Mouse (Mus musculus) bone marrow, adult 2 months (tissue): Measurements from ENCODE around the gene Sept9. TPM values are rescaled to one million over a fixed set of nuclear protein-coding genes. Genes with fewer than 3 reads are reported as not detected.

Source experiments
- H3K27ac ChIP-seq: fragments of 200-500 bp; 2 replicates; pipeline ENCODE4 v1.5.1; 2012; ENCODE audit warnings: low read depth, mild to moderate bottlenecking, control low read depth, inconsistent platforms, low read length; ENCODE audit not compliant: control insufficient read depth, poor library complexity, insufficient read depth
- H3K4me1 ChIP-seq: fragments of 200-500 bp; 2 replicates; pipeline ENCODE4 v1.6.1; 2011; ENCODE audit warnings: low read length; ENCODE audit not compliant: control insufficient read depth, insufficient read depth
- H3K4me3 ChIP-seq: fragments of 200-500 bp; replicated peaks from 2 replicates; pipeline ENCODE3; 2011; ENCODE audit warnings: mild to moderate bottlenecking, low read depth, low read length, control low read depth; ENCODE audit not compliant: control insufficient read depth
- CTCF ChIP-seq: fragments of 200-500 bp; IDR thresholded peaks from 2 replicates; pipeline ENCODE4 v1.5.1; 2011; ENCODE audit warnings: low read length, control low read depth; ENCODE audit not compliant: control insufficient read depth, insufficient read depth
- POLR2A ChIP-seq: fragments of 200-500 bp; IDR thresholded peaks from 2 replicates; pipeline ENCODE4 v1.6.1; 2011; ENCODE audit warnings: low read depth, mild to moderate bottlenecking, control low read depth, low read length, borderline replicate concordance; ENCODE audit not compliant: control insufficient read depth
- WGBS: fragments of 180-500 bp; shearing (Covaris S2); methylation state at CpG from one replicate; pipeline ENCODE4 v1.1.7; 2018; 5-methylcytosine and 5-hydroxymethylcytosine counted together
- polyA plus RNA-seq: library from polyadenylated mRNA; stranded (reverse); fragments of >200 nt; gene quantifications from 2 replicates; pipeline ENCODE4 v1.2.4, GENCODE M21; 2011; ENCODE audit warnings: low replicate concordance; ENCODE audit not compliant: missing spikeins, insufficient read depth, insufficient read length

Gene Sept9
- polyA plus RNA-seq, 1 experiment = 51.6 TPM

DNA sequence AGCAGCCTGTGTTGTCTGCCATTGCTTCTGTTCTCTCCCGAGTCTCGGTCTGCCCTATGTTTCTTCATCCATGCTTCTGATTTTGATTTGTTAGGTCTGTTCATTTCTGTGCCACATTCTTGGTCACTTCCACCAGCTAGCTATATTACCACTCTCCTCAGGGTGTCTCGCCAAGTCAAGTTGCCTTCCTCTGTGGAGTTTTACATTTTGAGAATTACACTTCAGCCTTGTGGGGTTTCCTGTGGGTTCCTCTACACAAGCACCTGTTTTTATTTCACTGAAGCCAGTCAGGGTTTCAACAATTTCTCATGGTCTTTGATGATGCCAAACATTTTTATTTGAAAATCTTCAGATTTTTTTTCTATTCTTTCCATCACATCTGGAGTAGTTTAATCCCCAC, 16.7 kb upstream of the Sept9 start:
- Histone ChIP-seq H3K27ac (no peak overlapping the region), H3K4me3 (no peak overlapping the region), H3K4me1 (no peaks in the 10 kb centered on the region)
- 81% methylated on average over 3 of the region's 3 CpGs for WGBS
- TF ChIP-seq CTCF = no peak
- no peak for TF ChIP-seq POLR2A

DNA sequence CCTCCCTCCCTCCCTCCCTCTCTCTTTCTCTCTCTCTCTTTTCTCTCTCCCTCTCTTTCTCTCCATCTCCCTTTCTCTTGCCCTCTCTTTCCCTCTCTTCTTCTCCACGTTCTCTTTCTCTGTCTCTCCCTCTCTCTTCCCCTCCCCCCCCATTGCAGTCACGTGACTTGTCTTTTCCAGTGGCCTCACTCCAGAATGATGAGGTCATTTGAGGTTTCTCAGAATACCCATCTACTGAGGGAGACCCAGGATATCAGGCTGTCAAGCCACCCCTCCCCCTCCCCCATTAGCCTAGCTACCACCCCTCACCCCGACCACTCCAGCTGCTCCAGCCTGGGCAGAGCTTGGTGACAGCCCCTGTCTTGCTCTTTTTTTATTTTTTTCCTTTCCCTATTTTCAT, 16.2 kb upstream of the Sept9 start:
- TF ChIP-seq CTCF (no peak), POLR2A (no peak)
- no peak overlapping the region for H3K27ac ChIP-seq
- 72% methylated on average over 3 of the region's 3 CpGs for WGBS

DNA sequence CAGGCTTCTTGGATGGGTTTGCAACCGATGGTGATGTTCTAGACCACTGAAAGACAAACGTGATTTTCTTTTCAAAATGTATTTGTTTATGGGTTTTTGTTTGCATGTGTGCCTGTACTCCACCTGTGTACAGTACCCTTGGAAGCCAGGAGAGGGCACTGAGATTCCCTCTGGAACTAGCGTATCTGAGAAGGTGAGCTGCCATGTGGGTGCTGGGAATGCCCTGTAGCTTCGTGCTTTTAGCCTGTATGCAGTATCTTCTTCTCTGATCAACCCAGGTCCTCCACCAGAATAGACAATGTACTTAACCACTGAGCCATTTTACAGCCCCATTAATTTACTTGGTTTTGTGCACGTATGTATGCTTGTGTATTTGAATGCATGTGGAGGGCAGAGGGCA, 15.6 kb upstream of the Sept9 start:
- Histone ChIP-seq H3K27ac (no peak overlapping the region), H3K4me3 (no peak overlapping the region), H3K4me1 (no peaks in the 10 kb centered on the region)
- WGBS = 85% methylated on average over 5 of the region's 5 CpGs
- no peak for TF ChIP-seq POLR2A
- TF ChIP-seq CTCF = no peak

More for the DNA sequence above, 16.2 kb upstream of the Sept9 start:
- Histone ChIP-seq H3K4me1 (no peaks in the 10 kb centered on the region), H3K4me3 (no peak overlapping the region)

DNA sequence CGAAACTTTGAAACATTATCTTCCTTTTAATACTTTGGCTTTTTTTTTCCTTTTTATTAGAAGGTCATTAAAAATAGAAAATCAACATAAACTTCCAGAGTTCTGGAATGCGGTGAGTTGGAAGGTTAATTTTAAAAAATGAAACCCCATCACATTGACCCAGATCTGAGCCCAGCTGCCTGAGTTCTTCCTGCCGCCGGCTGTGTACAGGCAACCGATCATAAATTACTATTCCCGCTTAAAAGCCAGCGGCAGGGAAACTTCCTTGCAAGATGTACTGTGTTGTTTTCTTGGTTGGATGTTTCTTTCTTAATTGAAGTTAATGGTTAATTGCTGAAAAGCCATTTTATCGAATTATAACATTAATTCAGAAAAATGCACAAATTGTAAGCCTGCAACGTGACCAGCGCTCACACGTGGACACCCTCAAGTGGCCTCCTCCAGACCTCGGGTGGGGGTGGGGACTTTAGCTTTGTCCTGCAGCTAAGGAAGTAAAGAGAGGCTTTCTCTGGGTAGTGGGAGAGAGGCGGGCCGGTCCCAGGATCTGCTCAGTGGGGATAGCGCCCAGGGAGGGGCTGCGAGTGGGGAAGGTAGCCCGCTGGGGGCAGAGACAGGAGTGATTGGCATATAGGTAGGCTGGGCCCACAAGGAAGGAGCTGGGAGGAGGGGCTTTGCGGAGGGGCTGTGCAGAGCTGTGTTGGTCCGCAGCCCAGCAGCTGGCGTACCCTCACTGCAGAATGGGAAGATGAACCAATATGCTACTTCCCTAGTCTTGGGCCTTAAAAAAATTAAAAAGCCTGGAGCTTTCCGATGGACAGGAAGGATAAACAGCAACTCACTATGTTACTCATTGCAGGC, 14.2 kb upstream of the Sept9 start:
- Histone ChIP-seq H3K4me1 (no peaks in the 10 kb centered on the region), H3K4me3 (no peak overlapping the region), H3K27ac (no peak overlapping the region)
- TF ChIP-seq CTCF (no peak), POLR2A (no peak)
- WGBS = 45% methylated on average over 21 of the region's 21 CpGs

DNA sequence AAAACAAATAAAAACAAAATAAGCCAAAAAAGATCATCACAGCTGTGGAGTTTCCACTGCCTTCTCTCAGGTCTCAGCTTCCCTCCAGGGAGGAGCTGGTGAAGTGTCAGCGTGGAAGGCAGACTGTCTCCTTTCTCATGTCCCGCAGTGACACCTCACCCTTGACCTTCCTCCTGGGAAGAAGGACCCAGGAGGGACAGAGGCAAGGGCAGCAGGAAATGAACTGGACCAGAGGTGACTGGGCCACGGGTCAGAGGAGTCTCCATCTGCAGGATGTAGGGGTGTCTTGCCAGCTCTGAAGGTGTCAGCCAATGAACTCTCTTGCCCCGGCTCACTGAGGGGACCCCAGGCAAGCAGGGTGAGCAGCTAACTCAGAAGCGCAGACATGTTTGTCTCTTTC, 7.9 kb upstream of the Sept9 start:
- no peak for TF ChIP-seq POLR2A
- TF ChIP-seq CTCF = no peak
- no peaks in the 10 kb centered on the region for H3K4me1 ChIP-seq
- H3K27ac ChIP-seq = no peak overlapping the region
- WGBS = 76% methylated on average over 5 of the region's 5 CpGs
- H3K4me3 ChIP-seq = no peak overlapping the region

DNA sequence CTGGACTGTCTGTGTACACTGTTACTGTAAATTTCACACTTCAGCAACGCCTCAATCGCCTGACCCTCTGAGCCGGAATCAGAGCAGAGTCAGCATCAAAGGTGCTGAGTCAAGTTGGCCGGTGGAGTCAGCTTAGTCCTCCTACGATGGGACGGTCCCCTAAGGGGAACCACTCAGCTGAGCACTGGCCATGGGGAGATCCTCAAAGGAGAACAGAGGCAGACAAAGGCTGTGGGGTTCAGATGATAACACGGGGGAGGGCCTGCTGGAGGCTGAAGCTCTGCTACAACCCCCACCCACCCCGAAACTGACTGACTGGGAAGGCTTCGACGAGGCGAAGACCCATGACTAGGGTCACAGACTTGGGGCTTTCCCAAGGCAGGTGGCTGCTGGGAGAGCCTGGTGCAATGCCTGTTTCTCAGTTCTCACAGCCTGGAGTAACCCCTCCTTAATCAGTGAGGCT, 5.0 kb upstream of the Sept9 start:
- H3K27ac ChIP-seq = no peak overlapping the region
- TF ChIP-seq CTCF (no peak), POLR2A (no peak)
- 38% methylated on average over 11 of the region's 11 CpGs for WGBS

DNA sequence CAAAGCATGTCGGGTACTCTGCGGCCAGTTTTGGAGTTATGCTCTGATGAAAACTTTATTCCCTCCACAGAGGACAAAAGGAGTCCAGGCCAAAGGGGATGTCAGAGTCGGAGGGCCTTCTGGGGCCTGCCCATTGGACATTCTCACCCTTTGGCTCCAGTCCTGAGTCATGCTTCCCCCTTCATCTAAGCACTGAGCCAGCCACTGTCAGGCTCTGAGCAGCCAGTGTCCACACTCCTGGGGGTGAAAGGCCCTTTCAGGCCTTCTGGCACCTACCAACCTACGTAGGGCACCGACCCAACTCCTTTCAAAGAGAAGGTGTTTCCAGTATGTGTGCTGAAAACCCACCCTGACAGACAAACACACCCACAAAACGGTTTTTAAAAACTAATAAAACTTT, 3.8 kb upstream of the Sept9 start:
- 73% methylated on average over 6 of the region's 6 CpGs for WGBS
- H3K4me1 ChIP-seq = peaks cover 2% of the 10 kb centered on the region
- no peak overlapping the region for H3K27ac ChIP-seq
- H3K4me3 ChIP-seq = no peak overlapping the region
- TF ChIP-seq CTCF = no peak
- no peak for TF ChIP-seq POLR2A

More for the DNA sequence above, 5.0 kb upstream of the Sept9 start:
- Histone ChIP-seq H3K4me1 (peaks cover 2% of the 10 kb centered on the region), H3K4me3 (no peak overlapping the region)

DNA sequence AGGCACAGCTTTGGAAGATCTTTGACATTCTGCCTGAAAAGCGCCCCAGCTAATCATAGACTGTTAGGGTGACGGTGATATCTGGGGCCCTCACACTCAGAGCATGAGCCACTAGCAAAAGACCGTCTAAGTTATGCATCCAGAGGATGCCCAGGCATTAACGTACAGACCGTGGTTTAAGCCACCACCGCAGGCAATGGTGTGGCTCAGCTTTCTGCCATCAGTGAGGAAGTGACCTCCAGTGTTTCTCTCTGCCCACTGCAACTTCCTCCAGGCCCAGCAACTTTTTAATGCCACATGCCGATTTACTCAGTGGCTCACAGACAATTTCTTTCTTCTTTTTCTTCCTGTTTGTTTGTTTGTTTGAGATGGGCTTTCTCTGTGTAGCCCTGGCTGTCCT, 2.8 kb upstream of the Sept9 start:
- Histone ChIP-seq H3K27ac (no peak overlapping the region), H3K4me1 (peaks cover 2% of the 10 kb centered on the region), H3K4me3 (no peak overlapping the region)
- WGBS = 15% methylated on average over 7 of the region's 7 CpGs
- TF ChIP-seq POLR2A = no peak
- TF ChIP-seq CTCF = no peak

DNA sequence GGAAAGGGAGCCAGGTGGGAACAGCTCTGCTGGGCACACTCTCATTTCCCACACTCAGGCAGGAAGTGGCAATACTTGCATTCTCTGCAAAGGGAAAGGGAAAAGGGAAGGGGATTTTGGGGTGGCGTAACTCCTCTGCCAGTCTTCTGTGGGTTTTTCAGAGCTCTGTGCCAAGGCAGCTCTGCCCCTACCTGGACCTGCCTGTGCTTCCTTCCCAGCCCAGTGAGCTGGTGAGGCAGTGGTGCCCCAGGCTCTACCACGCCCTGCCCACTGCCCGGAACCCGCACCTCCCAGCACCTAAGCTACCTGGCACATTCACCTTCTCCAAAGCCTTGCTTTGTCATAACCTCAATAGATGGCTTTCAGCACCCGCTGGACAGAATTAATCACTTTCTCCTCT, 1.3 kb upstream of the Sept9 start:
- no peak overlapping the region for H3K27ac ChIP-seq
- H3K4me1 ChIP-seq = peaks cover 2% of the 10 kb centered on the region
- no peak for TF ChIP-seq POLR2A
- TF ChIP-seq CTCF = no peak
- 20% methylated on average over 5 of the region's 5 CpGs for WGBS
- no peak overlapping the region for H3K4me3 ChIP-seq
